Mouse (Mus musculus) G1E (cell line): Measurements from ENCODE around the gene Unc5c.

Experiments
- CTCF ChIP-seq: IDR thresholded peaks from 2 replicates; pipeline ENCODE4 v1.5.1; 2012; ENCODE audit warnings: low read depth, low read length, inconsistent platforms, mixed read lengths
- TAL1 ChIP-seq: conservative IDR thresholded peaks from 2 replicates; pipeline ENCODE4 v1.6.1; 2012; ENCODE audit warnings: low read depth, low read length, inconsistent platforms, mixed read lengths

- TF ChIP-seq TAL1 (no peak), CTCF (no peak)
Measured at GRCm38 (mm10) chr3:141596881-141597280, 131.9 kb downstream of the Unc5c start.
